ENCODE assay signal across 24 mouse cellular contexts in the genomic region with DNA sequence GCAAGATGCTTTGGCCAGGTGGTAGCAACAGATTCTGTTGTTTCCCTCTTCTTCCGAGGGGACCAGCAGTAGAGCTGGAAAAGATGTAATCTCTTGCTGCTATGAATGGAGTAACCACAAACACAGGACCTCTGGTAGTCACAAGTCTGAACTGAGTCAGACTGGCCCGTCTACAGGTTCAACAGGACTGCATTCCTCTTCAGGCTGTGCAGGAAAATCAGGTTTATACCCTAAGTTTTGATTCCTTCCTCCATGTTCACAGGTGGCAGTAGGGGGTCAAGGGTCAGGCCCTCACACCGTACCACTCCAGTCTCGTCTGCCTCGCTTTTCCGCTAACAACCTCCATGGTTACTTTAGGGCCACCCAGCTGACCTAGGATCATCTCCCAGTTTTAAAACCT.
"Had no signal": no experiment of that assay in that cellular context is flagged by ENCODE, and none has a peak within 500 bp of the region (broad histone marks: within the 10 kb centered on the region; RNA-seq: fewer than 3 reads in every experiment).

No protein-coding gene starts in this region.

- ATAC-seq: intestine, embryonic 16.5 days had no signal

- H3K27me3 ChIP-seq: heart, embryonic 12.5 days; hindbrain, embryonic 12.5 days; kidney, embryonic 15.5 days; limb, embryonic 13.5 days; limb, embryonic 15.5 days had no signal

- H3K9me3 ChIP-seq: heart, embryonic 10.5 days; heart, embryonic 12.5 days; hindbrain, embryonic 10.5 days; hindbrain, embryonic 12.5 days; kidney, embryonic 15.5 days; limb, embryonic 13.5 days; limb, embryonic 15.5 days had no signal

- H3K27ac ChIP-seq: gastrocnemius, adult 2 months; heart, embryonic 10.5 days; hindbrain, embryonic 10.5 days; hindbrain, embryonic 12.5 days; hindbrain, embryonic 14.5 days; kidney, embryonic 15.5 days; kidney, postnatal 0 days; limb, embryonic 13.5 days; limb, embryonic 15.5 days had no signal

- H3K36me3 ChIP-seq: heart, embryonic 10.5 days; heart, embryonic 12.5 days; hindbrain, embryonic 10.5 days; hindbrain, embryonic 12.5 days; kidney, embryonic 15.5 days; limb, embryonic 13.5 days; limb, embryonic 15.5 days had no signal

- DNase-seq: gastrocnemius, adult 2 months; gastrocnemius, postnatal 10 days; gastrocnemius, postnatal 25 days; heart, adult 18-20 months; heart, postnatal 10 days; heart, postnatal 4 days; kidney, adult 11 months; kidney, adult 2 months; kidney, adult 9 months; kidney, postnatal 14 days; kidney, postnatal 36 days; layer of hippocampus, adult 9-11 months; layer of hippocampus, postnatal 36 days; left cerebral cortex, postnatal 4 days had no signal

- H3K4me3 ChIP-seq: gastrocnemius, adult 2 months; heart, embryonic 10.5 days; heart, embryonic 12.5 days; hindbrain, embryonic 10.5 days; hindbrain, embryonic 12.5 days; kidney, embryonic 15.5 days; limb, embryonic 13.5 days; limb, embryonic 15.5 days had no signal

- H3K4me1 ChIP-seq: hindbrain, embryonic 12.5 days had no signal
